Mouse (Mus musculus) gastrocnemius, postnatal 4 days (tissue): ENCODE measurements at regions not wholly inside any gene's neighbourhood (a gene's known extent, or its start where the extent isn't known, plus 50 kb on each side); places are given as distances from the start of the nearest gene placed in this dataset.

ENCODE experiments used
- DNase-seq, 2 experiments: peaks; one replicate each; pipeline ENCODE4 v3.0.0; 2021 to 2022; ENCODE audit warnings: low spot score in 2 of 2, mixed read lengths in 2 of 2

- no peak for DNase-seq
Observed at GRCm38 (mm10) chrX:47726285-47726684, 166.5 kb downstream of the Smarca1 start.

GRCm38 (mm10) chrX:47703080-47703479, 189.7 kb downstream of the Smarca1 start:
- peak in 1 of 2 experiments; percentile 7 for DNase-seq

GRCm38 (mm10) chrX:47668778-47669177, 224.0 kb downstream of the Smarca1 start:
- DNase-seq = no peak

GRCm38 (mm10) chrX:47646523-47646922, 246.3 kb downstream of the Smarca1 start:
- DNase-seq = no peak

- DNase-seq = no peak
Observed at GRCm38 (mm10) chrX:47641191-47641590, 251.6 kb downstream of the Smarca1 start.

- no peak for DNase-seq
Observed at GRCm38 (mm10) chrX:47638831-47639316, 253.9 kb downstream of the Smarca1 start.

GRCm38 (mm10) chrX:47622881-47623613, 269.7 kb downstream of the Smarca1 start:
- DNase-seq = no peak

DNA sequence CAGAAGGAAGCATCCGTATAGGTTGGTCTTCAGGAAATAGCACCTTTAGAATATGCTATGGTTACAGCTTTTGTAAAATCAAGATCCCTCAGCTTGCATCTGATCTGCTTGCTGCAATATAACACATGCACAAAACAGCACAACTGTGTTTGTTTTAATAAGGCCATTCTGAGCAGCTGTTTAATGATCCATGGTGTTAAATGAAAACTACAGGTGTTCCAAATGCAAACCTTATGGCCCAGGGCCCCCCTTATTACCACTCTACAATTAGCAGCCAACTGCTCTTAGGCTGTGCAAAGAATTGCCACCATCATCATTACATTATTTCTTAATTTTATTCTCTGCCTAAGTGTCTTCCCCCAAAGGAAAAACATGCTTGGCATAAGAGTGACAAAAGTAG, 280.4 kb downstream of the Smarca1 start:
- no peak for DNase-seq
